Mouse (Mus musculus) neural tube, embryonic 10.5 days (tissue): ENCODE measurements around the gene Slc39a10.
"Not testable (repeated sequence)": the region's sequence is repeated elsewhere in the genome, so short reads cannot be mapped to it uniquely, and the experiment has no call there.

Experiments
- DNase-seq: peaks from one replicate; pipeline ENCODE4 v3.0.0-alpha.2; 2017; ENCODE audit warnings: low spot score; ENCODE audit errors: extremely low spot score

Slc39a10 gene

DNA sequence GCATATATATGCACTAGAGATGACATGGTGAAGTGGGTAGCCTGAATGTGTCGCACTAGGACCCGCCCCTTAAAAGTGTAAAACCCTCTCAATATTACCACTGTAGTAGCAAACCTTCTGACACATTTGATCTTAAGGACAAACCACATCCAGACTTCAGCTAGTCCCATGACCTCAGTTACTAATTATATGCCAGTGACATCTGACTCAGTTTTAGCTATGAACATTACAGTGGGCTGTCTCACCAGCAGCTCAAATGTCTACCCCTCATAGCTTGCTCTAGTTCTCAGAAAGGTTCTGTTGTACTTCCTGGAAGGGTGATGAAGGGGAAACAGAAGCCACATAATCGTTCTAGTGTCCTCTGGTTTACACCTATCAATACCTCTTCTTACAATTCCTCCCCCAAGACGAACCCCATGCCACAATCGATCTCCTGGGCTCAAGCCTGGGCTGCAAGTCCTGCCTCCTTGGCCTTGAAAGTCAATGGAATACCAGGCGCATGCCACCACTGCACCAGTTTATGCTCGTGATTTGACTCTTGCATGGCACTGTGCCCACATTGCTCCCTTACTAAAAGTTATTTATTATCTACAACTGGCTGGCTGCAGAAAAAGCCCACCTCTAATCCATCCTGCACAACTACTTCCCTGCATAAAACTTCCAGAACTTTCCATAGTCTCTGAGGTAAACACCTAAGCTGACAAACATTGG, 28.3 kb downstream of the Slc39a10 start:
- no peak for DNase-seq

DNA sequence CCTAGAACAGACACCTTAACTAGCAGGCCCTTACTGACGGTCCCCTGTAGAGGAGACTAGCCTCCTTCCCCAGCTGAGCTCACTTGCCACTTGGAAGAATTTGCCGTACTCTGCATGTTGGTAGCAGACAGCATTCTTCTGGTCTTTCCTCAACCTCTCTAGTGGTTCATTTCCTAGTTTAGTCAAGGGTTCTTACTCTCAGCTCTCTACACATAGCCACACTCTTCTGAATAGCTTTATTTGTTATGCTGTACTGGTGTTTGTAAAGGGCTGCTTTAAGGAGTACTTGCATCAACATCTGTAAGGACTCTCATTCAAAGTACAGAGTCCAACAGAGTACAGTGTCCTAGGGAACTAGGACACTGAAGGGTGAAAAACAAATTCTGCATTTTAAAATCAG, 29.2 kb downstream of the Slc39a10 start:
- no peak for DNase-seq

DNA sequence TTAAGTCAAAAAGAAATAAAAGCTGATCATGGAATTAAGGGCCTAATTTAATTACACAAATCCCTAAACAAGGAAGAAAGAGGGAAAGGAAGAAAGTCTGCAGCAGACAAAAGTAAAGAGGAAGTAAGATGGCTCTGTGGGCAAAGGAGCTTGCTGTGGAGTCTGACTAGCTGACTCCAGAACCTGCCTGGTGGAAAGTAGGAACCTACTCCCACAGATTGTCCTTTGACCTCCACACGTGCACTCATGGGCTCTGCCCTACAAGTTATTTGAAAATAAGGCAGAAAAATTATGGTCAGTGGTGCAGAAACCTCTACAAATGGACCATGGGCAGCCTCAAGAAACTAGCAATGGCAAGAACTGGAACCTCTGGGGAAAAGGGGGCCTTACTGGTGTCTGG, 32.6 kb downstream of the Slc39a10 start:
- DNase-seq, result no peak

DNA sequence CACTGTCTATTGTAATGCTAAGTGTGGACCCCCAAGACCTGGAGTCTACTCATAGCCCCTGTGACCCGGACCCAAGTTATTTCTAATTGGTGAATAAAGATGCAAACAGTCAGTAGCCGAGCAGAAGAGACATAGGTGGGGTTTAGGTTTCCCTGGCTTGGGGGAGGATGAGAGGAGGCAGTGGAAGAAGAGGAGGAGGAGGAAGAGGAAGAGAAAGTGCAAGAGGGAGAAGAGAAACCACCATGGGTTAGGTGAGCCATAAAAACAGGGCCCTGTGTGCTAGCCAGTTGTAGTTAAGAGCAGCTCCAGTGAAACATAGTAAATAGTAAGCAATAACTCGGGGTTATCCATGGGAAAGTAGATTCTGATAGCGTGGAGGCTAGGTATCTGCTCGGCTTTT, 34.1 kb downstream of the Slc39a10 start:
- no peak for DNase-seq

- DNase-seq, result no peak
These were observed 36.2 kb downstream of the Slc39a10 start for GRCm38 (mm10) chr1:46856498-46856897.

DNA sequence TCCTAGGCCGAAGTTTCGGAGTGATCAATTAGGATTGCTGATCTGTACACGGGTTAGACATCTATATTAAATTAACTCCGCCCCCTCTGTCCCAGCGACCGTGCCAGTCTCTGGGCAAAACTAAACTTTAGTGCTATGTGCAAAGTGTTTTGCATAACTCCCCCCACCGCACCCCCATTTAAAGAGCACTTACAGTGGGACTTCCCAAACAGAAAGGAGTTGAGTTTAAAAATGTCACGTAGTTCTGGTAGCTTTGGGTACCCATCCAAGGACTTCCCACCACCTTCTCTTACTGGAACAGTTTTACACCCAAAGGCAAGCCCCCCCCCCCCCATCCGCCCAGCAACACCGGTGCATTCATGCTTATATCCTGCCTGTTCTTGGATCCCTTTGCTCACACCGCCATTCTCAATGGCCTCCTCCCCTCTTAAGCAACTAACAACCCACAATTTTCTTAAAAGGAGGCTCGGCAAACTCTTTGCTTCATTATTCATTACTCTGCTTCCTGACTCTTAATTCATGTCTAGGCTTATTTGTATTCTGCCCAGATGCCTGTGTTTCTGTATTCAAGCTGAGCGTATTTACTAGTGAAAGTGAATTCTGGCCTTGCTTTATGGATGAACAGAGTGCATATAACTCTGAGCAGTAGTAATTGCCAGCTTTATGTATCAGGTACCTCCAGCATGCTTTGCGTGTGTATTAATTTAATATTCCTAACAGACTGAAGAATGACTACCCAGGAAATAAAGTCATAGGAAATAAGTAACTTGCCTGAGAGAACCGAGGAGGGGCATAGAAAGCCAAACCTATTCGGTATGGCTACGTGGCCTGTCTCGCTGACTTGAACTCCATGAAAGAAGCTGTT, 38.4 kb downstream of the Slc39a10 start:
- DNase-seq, result no peak

GRCm38 (mm10) chr1:46853317-46854035, 39.2 kb downstream of the Slc39a10 start:
- DNase-seq, result peak; percentile 98

DNA sequence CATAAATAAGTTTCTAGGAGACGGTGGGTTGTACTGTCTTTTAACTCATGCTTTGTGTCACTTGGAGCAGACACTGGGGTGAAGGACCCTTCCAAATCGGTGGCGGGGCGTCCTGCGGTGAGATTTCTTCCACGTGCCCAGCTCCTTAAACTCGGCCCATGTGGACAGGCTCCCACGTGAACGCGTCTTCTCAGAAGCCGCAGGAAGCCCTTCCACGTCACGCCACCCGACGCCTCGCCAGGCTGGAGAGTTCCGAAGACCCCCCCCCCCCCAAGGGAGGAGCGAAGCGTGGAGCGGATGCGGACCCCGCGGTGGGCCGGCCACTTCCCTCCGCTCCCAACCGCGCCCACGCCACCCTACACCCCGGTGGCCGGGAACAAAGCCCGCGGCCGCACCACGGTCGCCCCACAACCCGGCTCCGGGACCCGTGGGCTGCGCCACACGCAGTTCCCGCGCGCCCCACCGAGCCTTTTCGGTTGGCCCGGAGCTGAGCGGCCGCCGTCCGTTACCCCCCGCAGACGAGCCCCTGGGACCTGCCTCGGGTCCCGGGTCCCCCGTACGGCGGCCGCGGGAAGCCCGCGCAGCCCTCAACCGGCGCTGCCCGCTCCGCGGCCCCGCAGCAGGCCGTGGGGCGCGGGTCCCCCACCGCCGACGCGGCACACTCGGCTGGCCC, 39.9 kb downstream of the Slc39a10 start:
- DNase-seq, result peak; percentile 75

- no peak for DNase-seq
These were observed 40.4 kb downstream of the Slc39a10 start for GRCm38 (mm10) chr1:46852216-46852599.

DNA sequence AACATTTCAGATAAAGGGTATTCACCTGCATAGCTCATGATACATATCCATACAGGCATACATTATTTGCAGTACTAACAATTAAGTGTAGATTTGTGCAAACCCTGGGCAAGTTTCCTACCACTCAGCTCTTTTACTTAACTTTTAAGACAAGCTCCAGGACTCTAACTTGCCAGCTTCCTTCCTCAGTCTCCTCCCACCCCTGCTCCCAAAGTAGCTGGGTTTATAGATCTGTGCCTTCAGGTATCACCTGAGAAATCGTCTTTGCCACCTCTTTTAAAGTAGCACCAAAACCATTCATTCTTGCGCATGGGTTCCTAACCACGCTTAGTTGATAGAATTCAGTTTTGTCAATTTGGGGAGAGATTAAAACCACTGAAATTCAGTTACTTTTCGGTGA, 41.1 kb downstream of the Slc39a10 start:
- no peak for DNase-seq

DNA sequence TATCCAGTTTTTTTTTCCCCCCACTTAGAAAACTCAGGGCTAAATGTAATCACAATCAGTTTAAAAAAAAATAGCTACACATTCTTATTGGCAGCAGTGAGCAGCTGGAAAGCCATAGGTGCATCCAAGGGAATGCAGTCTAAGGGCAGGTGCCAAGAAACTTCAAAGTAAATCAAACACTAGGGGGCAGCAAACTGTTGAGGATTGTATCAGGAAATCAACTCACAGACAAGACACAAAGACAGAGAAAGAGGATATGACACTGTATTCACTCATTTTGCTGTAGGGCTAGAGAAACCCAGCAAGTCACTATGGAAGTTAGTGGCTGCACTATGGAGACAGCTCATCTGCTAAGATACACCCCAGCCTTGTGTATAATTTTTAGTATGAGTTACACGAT, 42.9 kb downstream of the Slc39a10 start:
- peak; percentile 24 for DNase-seq

GRCm38 (mm10) chr1:46845221-46845620, 47.4 kb downstream of the Slc39a10 start:
- no peak for DNase-seq

GRCm38 (mm10) chr1:46844281-46844680, 48.4 kb downstream of the Slc39a10 start:
- DNase-seq, result no peak

- DNase-seq, result no peak
These were observed 49.2 kb downstream of the Slc39a10 start for GRCm38 (mm10) chr1:46843406-46843805.

- DNase-seq, result no peak
These were observed 60.7 kb downstream of the Slc39a10 start for GRCm38 (mm10) chr1:46831927-46832326.

DNA sequence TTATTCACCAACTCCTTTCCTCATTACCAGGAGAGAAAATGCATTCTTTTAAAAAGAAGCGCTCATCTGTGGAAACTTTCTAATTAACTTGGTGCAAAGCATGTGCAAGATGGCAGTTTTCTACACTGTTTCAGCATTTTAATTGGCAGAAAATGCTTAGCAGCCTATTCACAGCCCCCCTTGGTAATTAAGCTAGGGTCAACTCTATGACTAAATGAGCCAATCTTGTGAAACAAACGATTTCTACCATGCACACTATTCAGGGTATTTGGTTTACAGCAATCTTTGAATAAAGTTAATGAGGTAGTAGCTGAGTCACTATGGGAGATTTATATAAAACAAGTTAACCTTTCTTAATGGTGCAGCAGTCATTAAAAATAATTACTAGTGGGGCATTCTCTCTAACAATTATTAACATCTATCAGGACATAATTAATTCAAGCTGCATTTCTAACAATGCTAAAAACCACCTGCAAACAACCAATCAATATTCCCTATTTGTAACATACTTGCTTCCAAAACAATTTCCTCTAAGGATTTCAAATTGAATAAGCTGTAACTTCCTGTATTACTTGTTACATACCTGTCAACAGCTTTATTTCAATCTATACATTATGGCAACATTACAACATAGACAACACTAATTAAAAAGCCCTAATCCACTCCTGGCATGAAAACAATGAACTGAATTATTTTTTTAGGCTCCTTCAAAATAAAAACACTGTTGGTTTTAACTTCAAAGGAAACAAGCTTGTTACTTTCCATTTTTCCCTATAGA, 62.4 kb downstream of the Slc39a10 start:
- DNase-seq, result no peak

GRCm38 (mm10) chr1:46822256-46822972, 70.2 kb downstream of the Slc39a10 start:
- no peak for DNase-seq

GRCm38 (mm10) chr1:46817934-46818333, 74.7 kb downstream of the Slc39a10 start:
- DNase-seq, result no peak

DNA sequence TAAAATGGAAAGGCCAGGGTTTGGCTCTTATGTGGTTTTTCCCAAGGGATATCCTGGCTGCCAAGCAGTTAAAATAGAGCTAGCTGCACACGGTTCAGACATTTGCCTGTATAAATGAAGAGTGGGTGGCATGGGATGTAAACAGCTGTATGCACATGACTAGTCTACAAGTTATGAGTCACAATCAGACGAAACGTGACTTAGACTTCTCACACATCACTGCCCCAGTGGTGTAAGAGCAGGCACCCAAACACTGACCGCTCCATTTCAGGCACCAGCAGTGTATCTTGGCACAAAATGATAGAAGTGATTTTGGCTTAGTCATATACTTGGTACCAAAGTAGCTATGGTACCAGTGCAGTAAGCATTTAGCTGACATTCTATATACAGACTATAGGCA, 84.0 kb downstream of the Slc39a10 start:
- not testable (repeated sequence) for DNase-seq

- no peak for DNase-seq
These were observed 87.6 kb downstream of the Slc39a10 start for GRCm38 (mm10) chr1:46805074-46805473.
